Mouse (Mus musculus) left cerebral cortex, postnatal 14 days (tissue): ENCODE measurements around the gene Thada. TPM values are rescaled to one million over a fixed set of nuclear protein-coding genes. Genes with fewer than 3 reads are reported as not detected.

Source experiments
- DNase-seq, 2 experiments: peaks; one replicate each; pipeline ENCODE4 v3.0.0; 2021 to 2022; ENCODE audit warnings: low spot score in 2 of 2, mixed read lengths in 1 of 2
- intact Hi-C: fragments of 180-260 bp; cut with DNase I; formaldehyde crosslinking; loops from one replicate; pipeline ENCODE4 v1.15.1; 2025
- total RNA-seq, 2 experiments: library from RNA; stranded (reverse); gene quantifications; 2 replicates each; pipeline ENCODE4 v1.2.3; 2021

Gene Thada
- total RNA-seq, 2 experiments from 2014 or later = 11.4 to 14.1 TPM

DNA sequence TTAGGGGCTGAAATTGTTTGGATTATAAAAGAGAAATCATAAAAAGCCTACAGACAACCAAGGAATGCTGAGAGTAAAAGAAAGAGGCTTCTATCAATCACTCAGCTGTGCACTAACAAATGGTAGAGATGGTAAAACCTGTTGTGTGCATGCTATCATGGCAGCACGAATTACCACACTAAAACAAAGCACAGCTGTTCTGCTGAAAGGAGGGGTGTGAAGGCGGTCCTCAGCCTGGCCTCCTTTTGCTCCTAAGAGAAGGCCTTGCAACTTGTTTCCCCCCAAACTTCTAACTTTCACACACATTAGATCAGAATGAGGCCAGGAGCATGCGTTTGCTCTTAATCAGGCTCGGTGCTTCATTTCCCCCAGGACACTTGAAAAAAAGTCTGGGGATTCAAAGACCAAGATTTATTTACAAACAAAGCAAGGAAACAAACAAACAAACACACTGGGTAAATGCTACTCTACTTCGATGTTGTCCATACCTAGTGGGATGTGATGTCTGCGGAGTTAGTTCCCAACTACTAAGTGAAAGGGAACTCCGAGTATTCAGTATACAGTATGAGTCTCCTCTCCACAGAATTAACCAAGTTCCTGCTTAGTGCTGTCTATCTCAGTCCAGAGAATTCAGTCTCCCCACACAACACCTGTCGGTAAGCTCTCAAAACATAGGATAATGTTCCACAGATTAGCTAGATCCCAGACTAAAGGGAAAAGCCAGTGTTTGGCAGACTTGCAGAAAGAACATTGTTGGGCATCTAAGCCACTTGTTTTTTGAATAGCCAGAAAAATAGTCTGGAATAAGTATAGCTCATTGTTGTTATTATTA is 109.7 kb downstream of the Thada start:
- intact Hi-C loops = no loop called here

DNA sequence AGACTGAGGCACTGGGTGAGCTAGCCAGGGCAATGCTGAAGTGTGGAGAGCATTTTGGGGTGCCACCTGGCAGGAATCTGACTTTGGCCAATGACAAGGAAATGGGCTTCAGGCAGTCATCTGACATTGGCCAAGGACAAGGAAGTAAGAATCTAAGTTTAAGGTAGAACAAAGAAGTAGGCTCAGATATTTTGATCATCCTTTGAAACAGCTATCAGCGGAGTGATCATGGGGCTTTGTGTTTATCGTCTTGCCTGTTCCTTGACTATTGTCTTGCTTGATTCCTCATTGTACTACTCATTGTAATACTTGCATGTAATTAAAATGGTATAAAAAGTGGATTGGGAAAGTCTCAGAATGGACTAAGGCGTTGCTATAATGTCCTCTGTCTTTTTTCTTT is 111.0 kb downstream of the Thada start:
- intact Hi-C loops = no loop called here
- no peak for DNase-seq

More for the DNA sequence above, 109.7 kb downstream of the Thada start:
- DNase-seq = no peak

DNA sequence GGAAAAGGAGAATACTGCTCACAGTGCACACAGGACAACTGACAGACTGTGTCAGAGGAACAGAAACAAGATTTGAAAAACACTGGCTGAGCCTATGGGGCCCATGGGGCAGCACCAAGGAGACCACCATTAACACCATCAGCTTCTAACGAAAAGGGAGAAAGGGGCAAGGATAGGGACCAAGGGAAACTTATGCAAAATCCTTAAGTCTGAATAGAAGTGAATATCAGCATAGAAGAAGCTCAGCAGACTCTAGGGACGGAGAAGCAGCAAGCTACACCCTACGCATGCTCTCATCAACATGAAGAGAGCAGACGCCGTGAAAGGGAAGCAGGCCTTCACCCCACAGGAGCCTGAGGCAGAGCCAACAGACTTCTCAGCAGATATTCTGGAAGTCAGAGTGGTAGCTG is 112.1 kb downstream of the Thada start:
- no peak for DNase-seq
- intact Hi-C loops = no loop called here

DNA sequence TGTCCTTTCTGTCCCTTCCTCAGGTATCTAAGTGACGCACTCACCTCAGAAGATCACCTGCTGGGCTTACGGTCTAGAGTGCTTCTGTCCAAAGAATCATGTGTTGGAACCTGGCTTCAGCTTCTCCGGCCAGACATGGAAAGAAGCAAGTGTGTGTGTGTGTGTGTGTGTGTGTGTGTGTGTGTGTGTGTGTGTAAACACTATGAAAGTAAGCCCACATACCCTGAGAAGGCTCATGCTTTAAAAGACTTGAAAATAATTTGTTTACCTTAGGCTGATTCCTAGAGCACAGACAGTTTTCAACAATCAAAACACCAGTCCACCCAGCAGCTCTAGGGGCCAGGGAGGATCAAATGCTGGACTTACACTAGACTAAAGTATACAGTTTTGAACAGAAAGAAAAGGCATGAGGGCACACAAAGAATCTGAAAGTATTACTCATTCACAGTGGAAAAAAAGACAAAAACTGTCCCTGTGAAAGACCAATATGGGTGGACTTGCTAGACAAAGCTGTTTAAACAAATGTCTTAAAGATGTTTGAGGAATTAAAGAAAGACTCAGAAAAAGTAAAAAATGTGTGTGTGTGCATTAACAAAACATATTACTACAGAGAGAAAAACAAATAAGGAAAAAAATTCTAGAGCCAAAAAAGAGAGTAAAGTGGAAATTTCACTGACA is 112.6 kb downstream of the Thada start:
- DNase-seq = no peak
- intact Hi-C loops = no loop called here

DNA sequence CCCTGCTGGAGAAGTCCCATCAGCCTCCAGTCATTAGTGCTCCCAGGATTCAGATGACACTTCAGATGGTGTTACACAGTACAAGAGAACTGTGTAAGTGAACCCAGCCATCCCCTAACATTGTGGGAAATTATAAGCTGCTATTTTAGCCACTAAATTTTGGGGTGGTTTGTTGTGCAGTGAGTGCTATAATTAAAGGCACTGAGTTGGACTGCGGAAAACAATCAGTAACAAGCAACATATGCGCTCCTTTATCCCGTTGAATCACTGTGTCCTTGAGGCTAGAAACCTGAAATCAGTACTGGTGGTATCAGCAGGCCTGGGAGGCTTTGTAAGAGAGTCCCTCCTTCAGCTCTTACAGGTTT is 113.2 kb downstream of the Thada start:
- intact Hi-C loops = no loop called here
- no peak for DNase-seq

DNA sequence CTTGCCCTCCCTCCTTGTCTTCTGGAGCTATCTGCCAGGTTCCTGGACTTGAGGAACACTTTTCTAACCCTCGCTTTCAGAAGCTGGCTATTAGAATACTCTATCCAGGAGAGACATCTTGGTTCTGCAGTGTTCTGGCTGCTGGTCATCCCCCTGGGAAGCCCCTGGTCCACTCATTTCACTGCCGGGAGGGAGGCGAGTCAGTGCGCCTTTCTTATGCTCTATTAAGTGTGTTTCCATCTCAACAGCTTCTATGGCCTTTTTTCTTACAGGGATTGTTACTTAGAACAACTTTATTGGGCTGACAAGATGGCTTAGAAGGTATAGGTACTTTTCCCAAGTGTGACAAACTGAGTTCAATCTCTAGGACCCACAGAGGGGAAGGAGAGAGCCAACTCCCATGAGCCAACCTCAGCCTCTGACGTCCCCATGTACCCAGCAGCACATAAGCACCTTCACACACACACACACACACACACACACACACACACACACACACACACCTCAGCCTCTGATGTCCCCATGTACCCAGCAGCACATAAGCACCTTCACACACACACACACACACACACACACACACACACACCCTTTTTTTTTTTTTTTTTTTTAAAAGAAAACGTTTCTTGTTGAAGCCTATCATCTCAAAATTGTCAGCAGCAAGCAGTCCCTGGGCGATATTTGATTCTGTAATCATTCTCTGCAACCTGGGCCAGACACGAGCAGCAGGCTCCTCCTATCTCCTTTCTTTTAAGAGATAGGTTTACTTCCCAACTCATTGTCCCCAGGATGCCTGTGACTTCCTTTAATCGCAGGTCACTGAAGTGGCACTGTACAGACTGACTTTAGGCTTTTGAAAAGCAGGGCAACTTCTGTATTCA is 113.9 kb downstream of the Thada start:
- DNase-seq = no peak
- intact Hi-C loops = no loop called here

DNA sequence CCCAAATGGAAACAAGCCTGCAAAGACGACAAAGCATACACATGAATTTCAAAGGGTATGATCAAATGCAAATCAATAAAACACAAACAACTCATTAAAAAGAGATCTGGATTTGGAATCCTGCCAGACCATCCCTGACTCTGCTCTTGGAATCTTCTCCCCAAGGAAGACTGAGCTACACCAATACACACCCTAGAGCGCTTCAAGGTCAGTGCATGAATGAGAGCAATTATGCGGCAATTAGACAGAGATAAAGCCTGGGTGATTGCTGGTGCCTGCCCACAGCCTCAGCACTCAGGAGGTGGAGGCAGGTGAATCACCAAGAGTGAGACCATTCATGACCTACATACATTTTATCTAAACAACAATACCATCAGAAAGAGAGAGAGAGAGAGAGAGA is 114.7 kb downstream of the Thada start:
- no peak for DNase-seq
- intact Hi-C loops = no loop called here

DNA sequence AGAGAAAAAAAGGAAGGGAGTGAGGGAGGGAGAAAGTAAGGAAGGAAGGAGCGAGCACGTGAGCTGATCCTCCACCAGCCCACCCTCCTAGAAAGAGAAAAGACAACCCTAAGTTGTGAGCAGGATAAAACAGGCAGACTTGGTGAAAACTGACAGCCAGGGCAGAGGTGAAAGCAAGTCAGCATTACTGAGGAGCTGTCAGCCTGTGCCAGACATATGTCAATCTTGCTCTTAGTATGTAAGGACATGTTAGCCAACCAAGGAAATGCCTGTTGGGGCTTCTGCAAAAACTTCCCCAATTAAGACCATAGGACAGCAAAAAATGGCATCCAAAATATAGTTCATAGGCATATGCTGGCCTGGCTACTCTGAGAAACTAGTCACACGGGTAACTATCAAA is 117.1 kb downstream of the Thada start:
- no peak for DNase-seq
- intact Hi-C loops = no loop called here

DNA sequence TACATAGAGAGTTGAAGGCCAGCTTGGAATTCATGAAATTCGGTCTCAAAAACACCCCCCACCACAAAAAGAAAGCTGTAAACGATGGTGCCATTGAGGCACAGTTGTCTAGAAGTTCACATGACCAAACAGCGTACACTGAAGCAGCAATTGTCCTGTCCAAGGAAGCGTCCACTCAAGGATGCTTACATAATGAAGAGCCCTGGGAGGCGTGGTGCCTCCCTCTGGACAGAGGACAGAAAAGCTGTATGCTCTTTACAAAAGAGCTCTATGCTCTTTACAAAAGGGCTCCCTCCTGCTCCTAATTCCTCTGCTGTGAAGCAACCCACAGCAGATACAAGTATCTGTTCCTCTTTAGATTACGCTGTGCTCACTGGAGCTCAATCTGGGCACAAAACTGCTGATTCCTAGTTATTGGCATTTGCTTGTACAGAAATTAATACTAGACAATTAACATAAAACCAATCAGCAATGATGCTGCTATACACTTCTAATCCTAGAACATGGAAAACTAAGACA is 123.6 kb downstream of the Thada start:
- intact Hi-C loops = no loop called here
- DNase-seq = no peak

DNA sequence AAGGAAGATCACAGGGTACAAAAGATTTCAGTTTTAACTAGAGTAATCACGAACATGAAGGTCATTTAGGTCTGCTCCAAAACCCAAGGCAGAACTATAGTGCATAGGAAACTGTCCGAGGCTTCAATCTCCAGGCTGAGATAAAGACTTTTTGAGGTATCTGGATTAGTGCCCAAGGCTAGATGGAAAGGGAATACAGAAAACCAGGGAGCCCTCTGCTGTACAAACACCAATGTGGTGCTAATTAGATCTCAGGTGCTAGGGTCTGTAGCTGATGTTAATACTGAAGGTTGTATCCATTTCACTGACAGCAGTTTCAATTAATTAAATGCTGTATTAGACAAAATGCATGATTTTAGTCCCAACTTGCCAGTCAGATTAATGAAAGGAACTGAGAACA is 124.3 kb downstream of the Thada start:
- no peak for DNase-seq
- intact Hi-C loops = no loop called here

DNA sequence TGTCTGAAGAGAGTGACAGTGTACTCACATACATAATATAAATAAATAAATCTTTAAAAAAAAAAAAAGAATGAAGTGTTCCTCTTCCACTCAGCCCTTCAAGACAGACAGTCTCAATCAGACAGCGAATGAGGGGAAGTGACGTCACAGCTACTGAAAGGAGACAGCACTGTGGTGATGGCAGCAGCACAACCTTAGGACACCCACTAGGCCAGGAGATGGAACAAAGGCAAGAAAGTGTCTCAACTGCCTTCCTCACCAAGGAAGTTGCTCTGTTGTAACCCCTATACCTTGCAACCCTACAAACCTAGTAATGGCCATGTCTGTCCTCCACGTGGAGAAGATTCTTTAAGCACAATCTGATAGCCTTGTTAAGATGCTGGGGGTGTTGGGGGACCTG is 125.4 kb downstream of the Thada start:
- no peak for DNase-seq
- intact Hi-C loops = no loop called here

DNA sequence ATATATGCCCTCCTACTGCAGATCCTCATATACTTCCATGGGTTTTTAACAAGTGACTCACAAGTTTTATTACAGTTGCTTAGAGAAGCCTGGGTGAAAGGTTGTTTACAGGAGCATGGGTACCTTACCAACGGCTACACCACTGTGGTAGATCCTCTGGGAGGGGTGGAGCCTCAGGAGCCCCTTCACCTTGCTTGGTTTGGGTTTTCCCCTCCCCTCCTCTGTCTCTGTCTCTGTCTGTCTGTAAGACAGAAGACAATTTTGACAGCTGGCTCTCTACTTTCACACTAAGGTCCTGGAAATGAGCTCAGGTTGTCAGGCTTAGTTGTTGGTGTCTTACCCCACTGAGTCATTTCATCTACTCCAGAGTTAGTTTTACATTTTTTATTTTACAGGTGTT is 130.0 kb downstream of the Thada start:
- DNase-seq = no peak
- intact Hi-C loops = no loop called here

DNA sequence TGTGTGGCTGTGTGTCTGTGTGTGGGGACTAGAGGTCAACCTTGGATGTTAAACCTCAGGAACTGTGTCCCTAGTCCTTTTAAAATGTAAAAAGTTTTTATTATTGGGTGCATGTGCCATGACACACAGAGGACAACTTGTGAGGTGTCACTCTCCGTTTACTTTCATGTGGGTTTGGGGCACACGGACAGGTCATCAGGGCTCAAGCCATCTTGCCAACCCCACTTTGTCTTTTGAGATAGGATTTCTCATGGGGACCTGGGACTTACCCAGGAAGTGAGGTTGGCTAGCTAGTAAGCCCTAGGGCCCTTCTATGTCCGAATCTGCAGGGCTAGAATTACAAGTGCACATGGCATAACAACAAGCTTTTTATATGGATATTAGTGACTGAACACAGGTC is 130.9 kb downstream of the Thada start:
- intact Hi-C loops = no loop called here
- DNase-seq = no peak

DNA sequence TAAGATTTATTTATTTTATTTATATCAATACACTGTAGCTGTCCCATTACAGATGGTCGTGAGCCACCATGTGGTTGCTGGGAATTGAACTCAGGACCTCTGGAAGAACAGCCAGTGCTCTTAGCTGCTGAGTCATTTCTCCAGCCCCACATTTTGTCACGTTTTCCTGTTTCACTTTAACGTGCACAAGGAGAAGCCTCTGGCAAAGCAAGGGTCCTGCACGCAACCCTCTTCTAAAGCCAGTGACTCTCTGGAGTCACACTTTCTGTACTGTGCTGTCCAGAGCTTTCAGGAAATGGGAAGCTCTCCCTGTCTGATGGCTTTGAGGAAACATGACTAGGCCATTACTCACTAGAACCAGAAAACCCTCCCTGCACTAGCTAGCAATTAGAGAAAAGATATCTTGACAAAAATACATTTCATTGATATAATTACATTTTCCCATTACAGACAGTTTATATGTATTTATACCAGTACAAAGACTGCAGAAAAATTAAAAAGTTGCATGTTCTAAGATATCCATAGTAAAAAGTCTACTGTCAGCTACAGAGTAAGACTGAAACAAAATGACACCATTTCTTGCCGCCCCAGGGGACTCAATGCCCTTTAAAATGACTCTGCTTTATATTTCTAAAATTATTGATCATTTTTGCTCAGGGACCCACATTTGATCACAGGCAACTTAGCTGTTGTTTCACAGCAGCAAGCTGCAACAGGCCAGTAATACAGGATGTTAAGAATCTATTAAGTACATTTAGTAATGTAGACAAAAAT is 131.6 kb downstream of the Thada start:
- no peak for DNase-seq
- intact Hi-C loops = no loop called here

DNA sequence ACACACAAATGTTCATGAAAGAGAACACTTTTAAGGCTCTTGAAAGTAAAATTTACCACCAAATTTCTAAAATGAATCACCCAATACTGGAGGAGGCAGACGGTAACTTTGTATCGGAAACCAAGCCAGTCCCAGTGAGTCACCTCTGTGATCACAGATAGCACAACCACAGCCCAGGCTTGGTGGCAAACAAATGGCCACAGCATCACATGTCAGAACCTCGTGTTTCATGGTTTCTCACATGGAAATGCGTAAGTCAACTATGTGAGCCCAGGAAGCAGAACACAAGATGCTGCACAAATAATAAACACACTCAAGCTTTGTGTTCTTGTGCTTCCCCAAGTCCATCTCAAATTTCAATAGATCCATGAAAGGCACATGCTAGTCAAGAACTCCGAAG is 133.1 kb downstream of the Thada start:
- DNase-seq = no peak
- intact Hi-C loops = no loop called here

DNA sequence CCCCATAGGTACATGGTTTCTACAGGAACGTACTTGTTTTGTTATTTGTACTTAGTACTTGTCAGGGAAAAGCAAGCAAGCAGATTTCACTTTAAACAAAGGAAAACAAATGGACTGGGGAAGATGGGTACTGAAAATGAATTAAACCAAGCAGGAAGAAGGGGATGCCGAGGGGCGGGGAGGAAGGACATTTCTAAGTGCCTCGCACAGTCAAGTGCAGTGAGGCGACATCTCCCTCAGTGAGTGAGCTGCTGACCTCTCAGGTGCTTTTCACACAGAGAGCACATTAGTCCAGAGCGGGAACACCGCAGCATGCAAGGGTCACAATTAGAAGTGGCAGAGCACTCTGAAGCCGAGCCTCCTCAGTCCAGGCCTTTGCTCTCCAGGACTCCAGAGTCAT is 135.0 kb downstream of the Thada start:
- DNase-seq = no peak
- intact Hi-C loops = no loop called here

DNA sequence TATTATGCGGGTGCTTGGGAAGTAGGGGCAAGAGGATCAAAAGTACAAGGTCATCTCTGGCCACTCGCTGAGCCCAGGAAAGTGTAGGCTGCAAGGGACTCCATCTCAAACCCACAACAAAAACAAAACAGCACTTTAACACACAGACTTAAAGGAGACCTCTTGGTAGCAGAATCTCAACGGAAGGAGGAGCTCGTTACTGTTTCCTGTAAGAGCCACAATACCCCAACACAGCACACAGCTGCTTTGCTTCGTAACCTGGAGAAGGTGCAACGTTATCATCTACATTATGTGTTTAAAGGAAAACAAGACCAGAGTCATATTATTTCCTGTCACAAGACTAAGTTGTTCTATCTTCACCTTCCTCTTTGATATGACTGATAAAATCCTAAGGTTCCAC is 135.5 kb downstream of the Thada start:
- no peak for DNase-seq
- intact Hi-C loops = no loop called here

DNA sequence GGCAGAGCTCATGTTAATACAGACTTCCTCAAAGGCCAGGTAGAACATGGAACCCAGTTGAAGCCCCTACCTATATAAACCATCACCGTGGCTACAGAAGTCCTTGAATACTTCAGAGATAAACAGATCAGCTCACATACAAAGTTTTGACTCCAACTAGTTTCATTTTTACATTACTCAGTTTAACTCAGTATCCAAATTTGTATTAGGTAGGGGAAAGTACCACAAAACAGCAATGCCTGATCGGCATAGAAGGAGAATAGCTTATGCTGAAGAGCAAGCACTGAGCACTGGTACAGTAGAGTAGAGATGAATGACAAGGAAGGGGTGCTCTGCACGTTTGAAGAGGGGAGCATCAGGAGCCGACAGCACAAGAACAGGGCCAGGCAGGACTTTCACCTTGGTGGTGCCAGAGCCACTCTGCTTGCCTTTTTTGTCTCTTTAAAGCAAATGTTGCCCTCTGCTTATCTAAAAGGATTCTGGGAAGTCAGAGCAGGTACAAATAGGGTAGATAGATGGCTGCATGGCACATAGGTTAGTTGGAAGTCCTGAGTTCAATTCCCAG is 136.0 kb downstream of the Thada start:
- intact Hi-C loops = no loop called here
- no peak for DNase-seq

DNA sequence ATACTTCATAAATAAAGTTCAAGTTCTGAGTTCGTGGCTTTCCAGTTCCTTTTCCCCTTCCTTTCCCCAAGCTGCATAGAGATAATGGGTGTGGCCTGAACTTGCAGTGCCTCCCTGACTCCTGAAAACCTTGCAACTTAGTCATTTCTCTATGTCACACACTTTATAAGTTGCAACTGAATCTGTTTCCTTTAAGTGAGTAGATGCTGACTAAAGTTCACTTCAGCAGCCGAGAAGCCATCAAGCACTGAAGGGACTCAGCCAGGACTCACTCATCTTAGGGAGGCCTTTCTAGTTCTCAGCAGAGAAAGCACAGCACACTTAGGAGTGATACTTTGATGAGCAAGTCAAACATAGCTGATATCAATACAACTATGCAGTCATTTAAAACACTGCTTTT is 137.5 kb downstream of the Thada start:
- no peak for DNase-seq
- intact Hi-C loops = no loop called here
